Mouse (Mus musculus): ENCODE results near the gene L3mbtl4.

DNA sequence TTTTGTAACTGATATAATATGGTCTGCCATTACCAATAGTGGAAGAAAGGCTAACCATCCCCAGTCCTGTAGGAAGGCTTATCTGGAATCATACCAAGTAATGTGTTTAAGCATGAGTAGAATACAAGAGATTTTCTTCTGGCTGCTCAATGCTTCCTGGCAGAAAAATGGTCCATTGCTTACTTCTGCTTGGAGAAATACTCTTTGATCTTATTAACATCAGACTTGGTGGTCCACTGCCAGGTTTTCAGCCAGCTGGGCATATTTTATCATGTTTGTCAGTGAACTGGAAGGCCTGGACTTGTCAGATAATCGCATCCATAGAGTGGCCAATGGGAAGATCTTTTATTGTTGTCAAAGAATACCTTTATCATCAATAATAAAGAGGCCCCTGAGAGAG lies 97.5 kb downstream of the L3mbtl4 start:
- TF ChIP-seq POLR2A (IDR thresholded peaks at IDR 0.05; ENCODE audit: insufficient read length, low read depth) (no peak), POLR2AphosphoS2 (IDR thresholded peaks at IDR 0.05; ENCODE audit: insufficient read length, low read depth) (no peak), USF1 (IDR thresholded peaks at IDR 0.05; ENCODE audit: low read depth) (no peak), TCF12 (IDR thresholded peaks at IDR 0.05; ENCODE audit: insufficient read depth, poor library complexity, severe bottlenecking) (no peak), TCF3 (IDR thresholded peaks at IDR 0.05; ENCODE audit: insufficient read length, low read depth) (no peak), CEBPB (IDR thresholded peaks at IDR 0.05; ENCODE audit: insufficient read depth, poor library complexity, severe bottlenecking) (no peak), E2F4 (IDR thresholded peaks at IDR 0.05; ENCODE audit: insufficient read depth) (no peak), MAX (IDR thresholded peaks at IDR 0.05; ENCODE audit: low read depth) (no peak), MYOD1 (IDR thresholded peaks at IDR 0.05; ENCODE audit: control insufficient read depth in 1 of 3, insufficient read length in 2 of 3, low read depth in 2 of 3) (no peak)

Measured in myocyte (in vitro differentiated cells).